Mouse (Mus musculus): ENCODE results near the gene Zfand2a.

Gene Zfand2a

GRCm38 (mm10) chr5:139432333-139432732, 52.0 kb downstream of the Zfand2a start:
- no peak for DNase-seq (ENCODE audit: low spot score in 2 of 2)

GRCm38 (mm10) chr5:139429818-139430341, 54.5 kb downstream of the Zfand2a start:
- DNase-seq (ENCODE audit: low spot score in 2 of 2), result no peak

GRCm38 (mm10) chr5:139427989-139428388, 56.4 kb downstream of the Zfand2a start:
- no peak for DNase-seq (ENCODE audit: low spot score in 2 of 2)

DNA sequence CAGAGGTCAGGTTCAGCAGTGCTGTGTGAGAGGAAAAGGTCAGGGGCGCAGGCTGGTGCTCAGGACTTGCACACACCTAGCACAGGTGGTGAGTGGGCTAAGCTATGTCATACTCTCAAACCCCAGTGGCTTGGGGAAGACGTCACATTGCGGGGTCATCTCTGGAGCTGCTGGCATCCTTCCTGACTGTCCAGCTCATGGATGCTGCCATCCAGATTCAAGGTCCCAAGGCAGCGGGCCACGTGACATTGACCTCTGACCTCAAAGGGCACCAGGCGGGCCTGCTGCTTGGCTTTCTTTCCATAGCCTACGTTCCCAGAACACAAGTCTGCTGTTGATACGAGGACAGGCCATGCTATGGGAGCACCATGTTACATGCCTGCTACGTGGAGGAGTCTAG, 57.3 kb downstream of the Zfand2a start:
- no peak for DNase-seq (ENCODE audit: low spot score in 2 of 2)

GRCm38 (mm10) chr5:139425198-139425597, 59.2 kb downstream of the Zfand2a start:
- no peak for DNase-seq (ENCODE audit: low spot score in 2 of 2)

DNA sequence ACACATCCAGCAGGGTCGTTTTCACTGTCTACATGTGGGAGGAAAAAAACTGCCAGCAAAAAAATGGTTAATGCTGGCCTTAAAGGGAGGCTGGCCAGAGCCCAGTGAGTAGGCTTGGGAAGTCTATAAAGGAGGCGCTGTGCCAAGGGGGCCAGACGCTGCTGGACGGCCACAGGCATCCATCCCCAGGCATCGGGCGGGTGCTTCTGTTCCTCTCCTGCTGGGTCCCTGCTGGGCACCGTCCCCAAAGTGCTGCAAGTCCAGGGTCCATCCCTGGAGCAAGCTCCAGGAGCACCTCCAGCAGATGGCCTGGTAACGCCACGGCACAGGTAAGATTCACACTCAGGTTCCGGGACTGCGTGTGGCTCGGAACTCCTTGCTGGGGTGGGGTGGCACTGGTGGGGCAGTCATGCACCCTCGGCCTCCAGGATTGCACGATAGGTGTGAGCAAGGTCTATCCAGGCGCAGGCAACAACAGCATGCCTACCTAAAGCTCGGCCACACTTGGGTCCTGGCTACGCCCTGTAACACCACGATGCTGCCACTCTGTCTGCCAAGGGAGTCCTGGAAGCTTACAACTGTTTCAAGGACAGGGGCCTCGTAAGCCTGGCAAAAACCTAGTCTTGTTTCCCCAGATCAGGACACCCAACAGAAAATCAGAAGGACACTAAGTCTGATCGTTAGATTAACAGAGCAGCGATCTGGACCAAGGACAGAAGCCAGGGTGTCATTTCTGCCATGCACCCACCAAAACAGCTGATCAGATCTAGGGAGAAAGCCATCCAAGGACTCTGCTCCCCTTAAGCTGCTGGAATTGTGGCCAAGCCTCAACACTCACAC, 61.1 kb downstream of the Zfand2a start, which contains the start of gene Gper1:
Gene Gper1, plus strand, starts transcription at position 126 of the 840 bp plus-strand sequence.
- no peak for DNase-seq (ENCODE audit: low spot score in 2 of 2)
